Mouse (Mus musculus) kidney, postnatal 0 days (tissue): Measurements from ENCODE around the gene Chsy1. TPM values are rescaled to one million over a fixed set of nuclear protein-coding genes. Genes with fewer than 3 reads are reported as not detected.
A peak's percentile ranks its signal among the peaks of the same experiment; 100 is the strongest.

ENCODE experiments used
- ATAC-seq: fragments of 200-750 bp; cut with Nextera tagmentation; replicated peaks from 2 replicates; pipeline ENCODE4 v1.8.0; 2017; ENCODE audit warnings: low read depth, moderate number of reproducible peaks, moderate TSS enrichment, moderate library complexity; ENCODE audit not compliant: low FRiP score
- DNase-seq: peaks from one replicate; pipeline ENCODE4 v3.0.0-alpha.2; 2016; ENCODE audit warnings: low spot score
- H3K27ac ChIP-seq: fragments of 300-500 bp; sonication (generic); 2 replicates; pipeline ENCODE4 v1.5.1; 2014; ENCODE audit warnings: mild to moderate bottlenecking
- H3K27me3 ChIP-seq: fragments of 300-500 bp; sonication (generic); 2 replicates; pipeline ENCODE4 v1.6.1; 2014; ENCODE audit warnings: low read length, mixed read lengths; ENCODE audit not compliant: insufficient read depth
- H3K36me3 ChIP-seq: fragments of 300-500 bp; sonication (generic); 2 replicates; pipeline ENCODE4 v1.6.1; 2014; ENCODE audit warnings: low read length, mixed read lengths; ENCODE audit not compliant: insufficient read depth
- H3K4me1 ChIP-seq: fragments of 300-500 bp; sonication (generic); replicated peaks from 2 replicates; pipeline ENCODE4 v1.6.1; 2014; ENCODE audit warnings: antibody characterized with exemption, low read length, mixed read lengths; ENCODE audit not compliant: insufficient read depth
- H3K4me2 ChIP-seq: fragments of 300-500 bp; sonication (generic); 2 replicates; pipeline ENCODE4 v1.6.1; 2014; ENCODE audit warnings: mild to moderate bottlenecking, low read length, moderate library complexity, mixed read lengths
- H3K4me3 ChIP-seq: fragments of 300-500 bp; sonication (generic); replicated peaks from 2 replicates; pipeline ENCODE4 v1.5.1; 2014; ENCODE audit warnings: low read depth, low read length
- H3K9ac ChIP-seq: fragments of 300-500 bp; sonication (generic); 2 replicates; pipeline ENCODE4 v1.6.1; 2014; ENCODE audit warnings: low read depth, low read length
- H3K9me3 ChIP-seq: fragments of 300-500 bp; sonication (generic); replicated peaks from 2 replicates; pipeline ENCODE4 v1.6.1; 2016; ENCODE audit warnings: low read length, inconsistent platforms, mixed read lengths
- CTCF ChIP-seq: IDR thresholded peaks from 2 replicates; pipeline ENCODE4 v1.5.1; 2016; ENCODE audit warnings: antibody characterized with exemption, low read depth, mild to moderate bottlenecking, moderate library complexity
- WGBS: fragments of 180-500 bp; shearing (Covaris S2); extraction: QIAGEN DNeasy Blood & Tissue Kit; methylation state at CpG from one replicate; pipeline ENCODE4 v1.1.7; 2014; 5-methylcytosine and 5-hydroxymethylcytosine counted together
- polyA plus RNA-seq: library from polyadenylated mRNA; unstranded; fragments of >200 nt; fragmentation: Nextera tagmentation; extraction: Ambion mirVana; gene quantifications from 2 replicates; pipeline ENCODE4 v1.2.1, GENCODE M21; 2015

Chsy1 gene
- polyA plus RNA-seq, 1 experiment from 2014 or later: 12.0 TPM

DNA sequence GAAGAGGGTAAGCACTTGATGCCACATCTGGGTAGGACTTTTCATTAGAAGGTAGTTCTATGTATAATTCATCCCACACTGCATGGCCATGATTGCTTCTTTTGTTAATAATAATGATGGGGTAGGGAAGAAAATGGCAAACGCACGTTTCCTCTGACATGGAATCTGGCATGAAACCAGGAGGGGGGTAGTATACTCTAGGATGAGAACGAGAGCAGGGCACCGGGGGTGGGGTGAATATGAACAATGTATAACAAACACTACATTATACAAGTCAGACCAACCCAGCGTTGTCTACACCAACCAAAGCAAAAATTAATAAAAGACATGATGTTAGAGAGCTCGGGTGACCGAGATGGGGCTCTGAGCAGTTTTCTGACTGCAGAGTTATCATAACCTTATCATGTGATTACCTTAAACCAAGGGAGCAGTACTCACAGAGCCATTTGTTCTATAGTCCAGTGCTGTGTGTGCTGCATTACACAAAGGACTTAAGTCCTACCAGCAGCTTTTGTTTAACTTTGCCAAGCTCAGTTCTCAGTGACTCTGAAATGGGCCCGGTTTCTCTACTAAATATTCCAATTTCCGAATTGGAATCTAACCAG is 55.2 kb downstream of the Chsy1 start:
- Histone ChIP-seq H3K27ac (no peak overlapping the region), H3K4me2 (no peak overlapping the region), H3K9ac (no peak overlapping the region), H3K36me3 (no peaks in the 10 kb centered on the region), H3K9me3 (no peaks in the 10 kb centered on the region), H3K4me3 (no peak overlapping the region), H3K4me1 (no peaks in the 10 kb centered on the region), H3K27me3 (no peaks in the 10 kb centered on the region)
- ATAC-seq (no peak), DNase-seq (no peak)
- 79% methylated on average over 9 of the region's 9 CpGs for WGBS
- no peak for TF ChIP-seq CTCF

DNA sequence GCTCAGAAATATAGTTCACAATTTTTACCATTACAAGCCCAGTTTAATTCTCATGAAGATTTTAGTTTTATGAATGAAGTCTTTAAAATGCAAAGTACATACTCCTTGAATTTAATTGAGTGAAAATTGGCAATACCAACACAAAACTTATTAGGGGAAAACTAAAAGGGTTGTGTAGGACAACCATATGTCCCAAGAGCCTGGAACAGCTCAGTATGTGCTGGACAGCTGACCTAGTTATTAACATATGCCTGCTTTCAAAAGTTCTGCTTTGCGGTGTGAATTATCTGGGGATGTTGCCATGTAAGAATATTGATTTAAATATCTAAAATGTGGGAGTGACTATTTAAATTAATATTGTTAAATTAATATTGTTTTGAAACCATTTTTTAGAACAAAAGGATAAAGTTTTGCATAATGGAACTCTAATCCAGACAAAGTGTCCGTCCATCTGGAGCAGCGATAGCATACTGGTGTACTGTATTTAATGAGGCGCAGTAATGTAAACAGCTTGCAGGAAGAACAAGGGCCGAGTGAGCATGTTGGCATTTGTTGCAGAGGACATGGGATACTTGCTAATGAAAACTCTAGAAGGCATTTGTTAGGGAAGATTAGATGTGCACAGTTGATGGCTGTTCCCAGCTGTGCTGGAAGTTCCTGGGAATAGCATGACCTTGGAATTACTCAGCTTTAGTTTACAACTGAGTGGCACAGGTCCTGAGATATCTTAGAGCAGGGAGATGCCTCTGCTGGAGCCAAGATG is 55.9 kb downstream of the Chsy1 start:
- no peak overlapping the region for H3K9ac ChIP-seq
- H3K4me3 ChIP-seq: no peak overlapping the region
- TF ChIP-seq CTCF: no peak
- no peak overlapping the region for H3K4me2 ChIP-seq
- WGBS: 42% methylated on average over 5 of the region's 5 CpGs
- H3K27me3 ChIP-seq: no peaks in the 10 kb centered on the region
- no peaks in the 10 kb centered on the region for H3K4me1 ChIP-seq
- DNase-seq: peak; percentile 85
- H3K9me3 ChIP-seq: no peaks in the 10 kb centered on the region
- H3K36me3 ChIP-seq: no peaks in the 10 kb centered on the region
- ATAC-seq: 0 out of 2 replicates have a peak, but pooled peaks have one; percentile 43
- peak overlapping the region; percentile 31; the same call in 1 of the 2 replicates for H3K27ac ChIP-seq

DNA sequence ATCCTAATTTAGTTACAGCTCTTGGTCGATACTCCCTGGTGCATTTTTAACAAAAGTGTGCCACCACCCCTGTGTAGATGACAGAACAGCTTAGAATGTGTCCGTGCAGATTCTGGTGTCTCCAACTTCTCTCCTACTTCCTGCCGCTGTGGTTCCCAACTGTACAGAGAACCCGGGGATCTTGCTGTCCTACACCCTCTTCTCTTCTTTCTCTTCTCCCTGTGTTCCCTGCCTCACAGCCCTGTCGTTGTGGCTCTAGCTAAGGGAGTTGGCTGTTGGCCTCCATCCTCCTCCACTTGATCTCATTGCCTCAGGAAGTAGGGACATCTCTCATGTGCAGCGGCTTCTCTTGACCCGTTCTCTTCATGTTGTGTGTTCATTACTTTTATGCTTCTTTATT is 59.6 kb downstream of the Chsy1 start:
- H3K9me3 ChIP-seq: no peaks in the 10 kb centered on the region
- WGBS: 71% methylated on average over 7 of the region's 7 CpGs
- H3K36me3 ChIP-seq: peaks cover 16% of the 10 kb centered on the region
- DNase-seq (no peak), ATAC-seq (no peak)
- no peak overlapping the region for H3K4me3 ChIP-seq
- no peak overlapping the region for H3K27ac ChIP-seq
- no peak overlapping the region for H3K9ac ChIP-seq
- TF ChIP-seq CTCF: no peak
- H3K4me2 ChIP-seq: no peak overlapping the region
- H3K4me1 ChIP-seq: no peaks in the 10 kb centered on the region
- no peaks in the 10 kb centered on the region for H3K27me3 ChIP-seq

DNA sequence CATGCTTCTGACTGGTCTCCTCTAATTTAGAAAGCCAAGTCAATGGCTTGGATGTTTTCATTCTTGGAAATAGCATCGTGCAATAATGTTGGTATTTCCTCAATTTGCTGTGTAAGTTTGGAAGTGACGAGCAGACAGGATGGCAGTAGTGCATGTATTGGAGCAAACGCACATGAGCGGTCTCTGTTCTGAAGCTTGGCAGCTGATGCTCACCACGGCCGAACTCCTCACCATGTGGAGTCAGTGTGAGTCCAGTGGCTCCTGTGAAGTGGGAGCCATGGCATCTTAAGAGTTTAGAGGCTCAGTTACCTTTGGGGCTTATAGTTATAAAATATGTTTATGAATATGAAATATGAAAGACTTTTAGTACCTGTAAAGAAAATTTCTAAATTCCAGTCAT is 60.2 kb downstream of the Chsy1 start:
- Histone ChIP-seq H3K4me3 (no peak overlapping the region), H3K9ac (no peak overlapping the region), H3K9me3 (no peaks in the 10 kb centered on the region), H3K27ac (no peak overlapping the region), H3K36me3 (peaks cover 16% of the 10 kb centered on the region), H3K4me1 (no peaks in the 10 kb centered on the region), H3K27me3 (no peaks in the 10 kb centered on the region), H3K4me2 (no peak overlapping the region)
- TF ChIP-seq CTCF: no peak
- ATAC-seq (no peak), DNase-seq (no peak)
- WGBS: 78% methylated on average over 6 of the region's 6 CpGs

DNA sequence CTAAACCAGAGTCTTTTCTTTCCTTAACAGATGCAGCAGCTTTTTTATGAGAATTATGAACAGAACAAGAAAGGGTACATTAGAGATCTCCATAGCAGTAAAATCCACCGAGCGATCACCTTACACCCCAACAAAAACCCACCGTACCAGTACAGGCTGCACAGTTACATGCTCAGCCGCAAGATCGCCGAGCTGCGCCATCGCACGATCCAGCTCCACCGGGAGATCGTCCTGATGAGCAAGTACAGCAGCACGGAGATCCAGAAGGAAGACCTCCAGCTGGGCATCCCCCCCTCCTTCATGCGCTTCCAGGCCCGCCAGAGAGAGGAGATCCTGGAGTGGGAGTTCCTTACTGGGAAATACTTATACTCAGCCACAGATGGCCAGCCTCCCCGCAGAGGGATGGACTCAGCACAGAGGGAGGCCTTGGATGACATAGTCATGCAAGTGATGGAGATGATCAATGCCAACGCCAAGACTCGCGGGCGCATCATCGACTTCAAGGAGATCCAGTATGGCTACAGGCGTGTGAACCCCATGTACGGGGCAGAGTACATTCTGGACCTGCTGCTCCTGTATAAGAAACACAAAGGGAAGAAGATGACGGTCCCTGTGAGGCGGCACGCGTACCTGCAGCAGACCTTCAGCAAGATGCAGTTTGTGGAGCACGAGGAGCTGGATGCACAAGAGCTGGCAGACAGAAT is 61.6 kb downstream of the Chsy1 start:
- no peak for ATAC-seq
- WGBS: 95% methylated on average over 27 of the region's 27 CpGs
- DNase-seq: no peak
- TF ChIP-seq CTCF: no peak
- peaks cover 16% of the 10 kb centered on the region for H3K36me3 ChIP-seq
- no peaks in the 10 kb centered on the region for H3K9me3 ChIP-seq
- no peak overlapping the region for H3K4me3 ChIP-seq
- no peak overlapping the region for H3K4me2 ChIP-seq
- H3K9ac ChIP-seq: no peak overlapping the region
- H3K4me1 ChIP-seq: no peaks in the 10 kb centered on the region
- no peaks in the 10 kb centered on the region for H3K27me3 ChIP-seq
- H3K27ac ChIP-seq: no peak overlapping the region

DNA sequence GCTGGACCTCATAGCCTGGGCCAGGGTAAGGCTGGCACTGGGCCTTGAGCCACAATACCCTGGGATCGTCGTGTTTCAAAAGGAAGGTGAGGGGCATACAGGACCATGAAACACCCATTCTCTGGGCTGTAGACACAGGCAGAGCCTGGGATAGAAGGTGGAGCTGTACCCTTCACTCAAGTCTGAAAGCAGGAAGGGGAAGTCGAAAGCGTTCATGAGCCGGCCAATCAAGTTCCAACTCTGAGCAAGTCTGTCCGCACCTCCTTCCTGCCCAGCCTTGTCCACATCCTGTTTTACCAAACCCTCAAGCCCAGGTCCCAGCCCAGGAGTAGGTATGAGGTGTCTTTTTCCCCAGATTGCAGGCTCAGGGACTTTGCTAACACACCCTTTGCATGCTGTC is 66.4 kb downstream of the Chsy1 start:
- H3K9ac ChIP-seq: no peak overlapping the region
- no peak for ATAC-seq
- WGBS: 91% methylated on average over 6 of the region's 6 CpGs
- H3K9me3 ChIP-seq: no peaks in the 10 kb centered on the region
- H3K36me3 ChIP-seq: peaks cover 16% of the 10 kb centered on the region
- TF ChIP-seq CTCF: no peak
- H3K4me3 ChIP-seq: no peak overlapping the region
- no peak overlapping the region for H3K27ac ChIP-seq
- H3K27me3 ChIP-seq: no peaks in the 10 kb centered on the region
- no peak for DNase-seq
- H3K4me2 ChIP-seq: no peak overlapping the region
- H3K4me1 ChIP-seq: 0 out of 2 replicates have a peak, but pooled peaks cover 5% of the 10 kb centered on the region
